Mouse (Mus musculus): Measurements from ENCODE around the gene Rgs16.
A peak's percentile ranks its signal among the peaks of the same experiment; 100 is the strongest.

Rgs16 gene

GRCm38 (mm10) chr1:153721565-153722310 is 18.4 kb upstream of the Rgs16 start:
- no peak for DNase-seq (ENCODE audit: low read depth)

- DNase-seq (ENCODE audit: low read depth), result no peak
These were observed 16.7 kb upstream of the Rgs16 start for GRCm38 (mm10) chr1:153723426-153723825.

- DNase-seq (ENCODE audit: low read depth), result no peak
These were observed 13.5 kb upstream of the Rgs16 start for GRCm38 (mm10) chr1:153726636-153727035.

- DNase-seq (ENCODE audit: low read depth), result no peak
These were observed 10.3 kb upstream of the Rgs16 start for GRCm38 (mm10) chr1:153729806-153730205.

- no peak for DNase-seq (ENCODE audit: low read depth)
These were observed 9.5 kb upstream of the Rgs16 start for GRCm38 (mm10) chr1:153730671-153731070.

GRCm38 (mm10) chr1:153733181-153733580 is 7.0 kb upstream of the Rgs16 start:
- no peak for DNase-seq (ENCODE audit: low read depth)

GRCm38 (mm10) chr1:153734866-153735265 is 5.3 kb upstream of the Rgs16 start:
- no peak for DNase-seq (ENCODE audit: low read depth)

GRCm38 (mm10) chr1:153736096-153736495 is 4.1 kb upstream of the Rgs16 start:
- DNase-seq (ENCODE audit: low read depth), result no peak

GRCm38 (mm10) chr1:153737101-153738085 is 2.8 kb upstream of the Rgs16 start:
- no peak for DNase-seq (ENCODE audit: low read depth)

GRCm38 (mm10) chr1:153739437-153740015 is 623 bp upstream of the Rgs16 start:
- no peak for DNase-seq (ENCODE audit: low read depth)

- DNase-seq (ENCODE audit: low read depth), result no peak
These were observed 739 bp downstream of the Rgs16 start for GRCm38 (mm10) chr1:153740775-153741400.

GRCm38 (mm10) chr1:153741551-153742316 is 1.6 kb downstream of the Rgs16 start:
- no peak for DNase-seq (ENCODE audit: low read depth)

GRCm38 (mm10) chr1:153742374-153743155 is 2.4 kb downstream of the Rgs16 start:
- DNase-seq (ENCODE audit: low read depth), result peak; percentile 58

- no peak for DNase-seq (ENCODE audit: low read depth)
These were observed 6.0 kb downstream of the Rgs16 start for GRCm38 (mm10) chr1:153746119-153746670.

GRCm38 (mm10) chr1:153746728-153747127 is 6.6 kb downstream of the Rgs16 start:
- DNase-seq (ENCODE audit: low read depth), result peak; percentile 64

GRCm38 (mm10) chr1:153747861-153748530 is 7.8 kb downstream of the Rgs16 start:
- no peak for DNase-seq (ENCODE audit: low read depth)

GRCm38 (mm10) chr1:153748549-153748948 is 8.4 kb downstream of the Rgs16 start:
- peak; percentile 32 for DNase-seq (ENCODE audit: low read depth)

- DNase-seq (ENCODE audit: low read depth), result peak; percentile 74
These were observed 9.2 kb downstream of the Rgs16 start, which contains the start of gene Rnasel for GRCm38 (mm10) chr1:153749211-153749801. Rnasel (plus strand) TSS chr1:153749426.

- DNase-seq (ENCODE audit: low read depth), result no peak
These were observed 9.9 kb downstream of the Rgs16 start for GRCm38 (mm10) chr1:153750054-153750453.
